Mouse (Mus musculus) limb, embryonic 11.5 days (tissue): ENCODE measurements around the gene Snx3. TPM values are rescaled to one million over a fixed set of nuclear protein-coding genes. Genes with fewer than 3 reads are reported as not detected.

ENCODE experiments used
- ATAC-seq: fragments of 200-750 bp; cut with Nextera tagmentation; 2 replicates; pipeline ENCODE4 v1.8.0; 2017; ENCODE audit warnings: low read depth; ENCODE audit not compliant: insufficient number of reproducible peaks, low FRiP score, low TSS enrichment
- DNase-seq: peaks from one replicate; pipeline ENCODE4 v3.0.0-alpha.2; 2015; ENCODE audit warnings: low spot score
- H3K27ac ChIP-seq: fragments of 300-500 bp; sonication (generic); replicated peaks from 2 replicates; pipeline ENCODE4 v1.5.1; 2014; ENCODE audit warnings: low read depth, mild to moderate bottlenecking, low read length
- H3K27me3 ChIP-seq: fragments of 300-500 bp; sonication (generic); 2 replicates; pipeline ENCODE4 v1.6.1; 2014; ENCODE audit warnings: mild to moderate bottlenecking, low read length, mixed read lengths; ENCODE audit not compliant: control insufficient read depth, insufficient read depth
- H3K36me3 ChIP-seq: fragments of 300-500 bp; sonication (generic); 2 replicates; pipeline ENCODE4 v1.6.1; 2014; ENCODE audit warnings: mild to moderate bottlenecking, low read length, moderate library complexity, mixed read lengths; ENCODE audit not compliant: control insufficient read depth, insufficient read depth
- H3K4me1 ChIP-seq: fragments of 300-500 bp; sonication (generic); 2 replicates; pipeline ENCODE4 v1.6.1; 2014; ENCODE audit warnings: low read length, mixed read lengths; ENCODE audit not compliant: control insufficient read depth, insufficient read depth
- H3K4me2 ChIP-seq: fragments of 300-500 bp; sonication (generic); 2 replicates; pipeline ENCODE4 v1.6.1; 2014; ENCODE audit warnings: low read depth, mild to moderate bottlenecking, moderate library complexity; ENCODE audit not compliant: severe bottlenecking
- H3K4me3 ChIP-seq: fragments of 300-500 bp; sonication (generic); 2 replicates; pipeline ENCODE4 v1.5.1; 2014; ENCODE audit warnings: low read depth, low read length
- H3K9ac ChIP-seq: fragments of 300-500 bp; sonication (generic); 2 replicates; pipeline ENCODE4 v1.6.1; 2014; ENCODE audit warnings: mild to moderate bottlenecking, low read length
- H3K9me3 ChIP-seq: fragments of 300-500 bp; sonication (generic); 2 replicates; pipeline ENCODE4 v1.6.1; 2016; ENCODE audit warnings: low read length; ENCODE audit not compliant: control insufficient read depth
- WGBS: fragments of 180-500 bp; shearing (Covaris S2); extraction: QIAGEN DNeasy Blood & Tissue Kit; methylation state at CpG from one replicate; pipeline ENCODE4 v1.1.7; 2014; 5-methylcytosine and 5-hydroxymethylcytosine counted together
- polyA plus RNA-seq: library from polyadenylated mRNA; unstranded; fragments of >200 nt; fragmentation: Nextera tagmentation; extraction: Ambion mirVana; gene quantifications from 2 replicates; pipeline ENCODE4 v1.2.1, GENCODE M21; 2014

Gene Snx3
- polyA plus RNA-seq, 1 experiment from 2014 or later = 248 TPM

DNA sequence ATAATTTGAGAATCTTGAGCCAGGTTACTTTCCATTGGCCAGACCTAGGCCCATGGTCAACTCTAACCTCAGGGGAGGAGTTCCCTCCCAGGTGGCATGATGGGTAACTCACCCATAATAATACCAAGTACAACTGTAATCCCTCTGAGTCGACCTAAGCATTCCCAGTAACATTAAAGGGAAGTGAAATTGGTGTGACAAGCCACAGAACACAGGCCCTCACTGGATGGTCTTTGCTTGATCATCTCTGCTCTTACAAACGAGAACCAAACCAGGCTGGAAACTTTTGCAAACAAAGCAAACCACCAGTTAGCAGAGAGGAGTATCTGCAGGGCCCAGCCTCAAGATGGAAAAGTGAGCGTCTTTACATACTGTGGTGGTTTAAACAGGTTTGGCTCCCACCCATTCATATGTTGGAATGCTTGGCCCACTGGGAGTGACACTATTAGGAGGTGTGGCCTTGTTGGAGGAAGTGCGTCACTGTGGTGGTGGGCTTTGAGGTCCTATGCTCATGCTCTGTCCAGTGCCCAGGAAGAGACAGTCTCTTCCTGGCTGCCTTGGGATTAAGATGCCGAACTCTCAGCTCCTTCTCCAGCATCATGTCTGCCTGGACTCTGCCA lies 57.9 kb downstream of the Snx3 start:
- H3K4me3 ChIP-seq = no peak overlapping the region
- no peaks in the 10 kb centered on the region for H3K4me1 ChIP-seq
- H3K9ac ChIP-seq = no peak overlapping the region
- no peaks in the 10 kb centered on the region for H3K27me3 ChIP-seq
- H3K4me2 ChIP-seq = no peak overlapping the region
- no peaks in the 10 kb centered on the region for H3K9me3 ChIP-seq
- 77% methylated on average over 5 of the region's 5 CpGs for WGBS
- ATAC-seq = no peak
- H3K36me3 ChIP-seq = no peaks in the 10 kb centered on the region
- no peak for DNase-seq
- H3K27ac ChIP-seq = no peak overlapping the region

DNA sequence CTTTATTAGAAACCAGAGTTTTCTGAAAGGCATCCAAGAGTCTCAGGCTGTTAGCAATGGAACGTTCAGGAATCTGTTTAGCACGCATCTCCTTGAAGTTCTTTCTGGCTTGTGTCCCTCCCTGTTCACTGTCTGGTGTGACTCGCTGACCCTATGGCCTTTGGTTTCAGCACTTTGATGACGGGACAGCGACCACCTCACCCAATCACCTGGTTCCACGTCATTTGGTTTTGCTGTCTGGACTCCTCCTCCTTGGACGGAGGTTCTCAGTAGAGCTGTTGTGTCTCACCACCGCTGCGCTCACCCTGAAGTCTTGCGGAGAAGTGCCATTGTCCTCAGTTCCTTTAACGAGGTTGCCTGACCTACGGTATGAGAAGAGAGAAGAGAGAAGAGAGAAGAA lies 60.4 kb downstream of the Snx3 start:
- no peak overlapping the region for H3K27ac ChIP-seq
- 1% methylated on average over 12 of the region's 12 CpGs for WGBS
- H3K4me3 ChIP-seq = no peak overlapping the region
- H3K36me3 ChIP-seq = no peaks in the 10 kb centered on the region
- no peak for ATAC-seq
- H3K9ac ChIP-seq = no peak overlapping the region
- no peaks in the 10 kb centered on the region for H3K4me1 ChIP-seq
- H3K9me3 ChIP-seq = no peaks in the 10 kb centered on the region
- no peak overlapping the region for H3K4me2 ChIP-seq
- peak; percentile 87 for DNase-seq
- H3K27me3 ChIP-seq = peaks cover 14% of the 10 kb centered on the region; the same call in 1 of the 2 replicates

DNA sequence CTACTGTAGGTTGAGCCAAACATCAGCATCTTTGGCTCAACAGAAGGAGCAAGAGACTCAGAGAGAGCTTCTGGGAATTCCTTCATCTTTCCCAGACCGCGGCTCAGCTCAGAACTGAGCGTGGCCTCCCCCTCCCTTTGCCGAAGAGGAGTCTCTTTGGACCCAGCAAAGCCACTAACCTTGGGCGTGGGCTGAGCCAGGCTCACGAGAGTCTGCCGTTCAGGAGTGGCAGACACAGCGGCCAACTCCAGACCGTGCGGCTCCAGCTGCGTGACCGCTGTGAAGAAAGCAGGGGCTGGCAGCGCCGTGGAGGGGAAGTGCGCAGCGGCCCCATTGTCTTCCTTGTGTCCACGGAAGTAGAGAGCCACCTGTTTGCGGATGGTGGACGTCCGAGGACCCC lies 70.7 kb downstream of the Snx3 start:
- no peaks in the 10 kb centered on the region for H3K36me3 ChIP-seq
- H3K4me2 ChIP-seq = no peak overlapping the region
- no peak overlapping the region for H3K27ac ChIP-seq
- ATAC-seq (no peak), DNase-seq (no peak)
- no peak overlapping the region for H3K4me3 ChIP-seq
- no peaks in the 10 kb centered on the region for H3K4me1 ChIP-seq
- H3K27me3 ChIP-seq = peaks cover 83% of the 10 kb centered on the region
- H3K9ac ChIP-seq = no peak overlapping the region
- 2% methylated on average over 20 of the region's 20 CpGs for WGBS
- no peaks in the 10 kb centered on the region for H3K9me3 ChIP-seq

DNA sequence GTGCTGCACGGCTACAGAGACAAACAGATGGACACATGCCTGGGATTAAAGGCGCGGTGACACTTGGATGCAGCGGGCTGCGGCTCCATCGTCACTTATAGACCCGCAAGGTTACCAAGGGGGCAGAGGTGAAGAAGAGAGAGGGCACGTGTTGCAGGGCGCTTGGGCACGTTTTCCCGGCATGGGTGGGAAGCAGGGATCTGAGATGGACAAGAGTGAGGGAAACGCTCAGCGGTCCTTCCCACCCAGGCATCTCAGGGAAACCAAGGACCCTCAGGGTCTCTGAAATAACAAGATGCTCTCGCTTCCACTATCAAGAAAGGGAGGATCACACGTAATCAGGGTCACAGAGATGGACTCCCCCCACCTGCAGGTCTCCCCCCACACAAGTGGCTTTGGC lies 71.1 kb downstream of the Snx3 start:
- Histone ChIP-seq H3K27ac (no peak overlapping the region), H3K4me2 (no peak overlapping the region), H3K4me1 (no peaks in the 10 kb centered on the region), H3K9ac (no peak overlapping the region), H3K27me3 (peaks cover 85% of the 10 kb centered on the region), H3K36me3 (no peaks in the 10 kb centered on the region), H3K9me3 (no peaks in the 10 kb centered on the region), H3K4me3 (no peak overlapping the region)
- WGBS = 2% methylated on average over 15 of the region's 15 CpGs
- DNase-seq (no peak), ATAC-seq (no peak)

DNA sequence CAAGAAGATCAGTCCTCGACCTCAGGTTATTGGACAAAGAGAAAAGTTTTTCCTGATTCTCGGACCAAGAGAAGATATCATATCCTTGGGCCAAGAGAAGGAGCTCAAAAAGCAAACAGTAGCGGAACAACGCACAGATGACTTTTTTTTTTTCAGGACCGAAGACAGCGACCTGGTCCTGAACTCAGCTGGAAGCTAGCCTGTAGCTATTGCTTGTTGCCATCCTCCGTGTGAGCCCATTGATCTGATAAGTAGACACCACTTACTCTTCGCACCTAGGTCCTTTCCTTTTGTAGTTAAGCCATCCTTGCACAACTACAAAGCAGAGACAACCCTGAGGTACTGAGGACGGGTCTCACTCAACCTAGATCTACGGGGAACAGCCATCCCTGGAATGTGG lies 72.8 kb downstream of the Snx3 start:
- H3K9ac ChIP-seq = no peak overlapping the region
- no peaks in the 10 kb centered on the region for H3K36me3 ChIP-seq
- no peaks in the 10 kb centered on the region for H3K9me3 ChIP-seq
- peak; percentile 55 for DNase-seq
- WGBS = 2% methylated on average over 10 of the region's 10 CpGs
- H3K27me3 ChIP-seq = peaks cover 93% of the 10 kb centered on the region
- H3K4me3 ChIP-seq = no peak overlapping the region
- H3K27ac ChIP-seq = no peak overlapping the region
- peaks cover under 1% of the 10 kb centered on the region; the same call in 1 of the 2 replicates for H3K4me1 ChIP-seq
- no peak overlapping the region for H3K4me2 ChIP-seq
- no peak for ATAC-seq

DNA sequence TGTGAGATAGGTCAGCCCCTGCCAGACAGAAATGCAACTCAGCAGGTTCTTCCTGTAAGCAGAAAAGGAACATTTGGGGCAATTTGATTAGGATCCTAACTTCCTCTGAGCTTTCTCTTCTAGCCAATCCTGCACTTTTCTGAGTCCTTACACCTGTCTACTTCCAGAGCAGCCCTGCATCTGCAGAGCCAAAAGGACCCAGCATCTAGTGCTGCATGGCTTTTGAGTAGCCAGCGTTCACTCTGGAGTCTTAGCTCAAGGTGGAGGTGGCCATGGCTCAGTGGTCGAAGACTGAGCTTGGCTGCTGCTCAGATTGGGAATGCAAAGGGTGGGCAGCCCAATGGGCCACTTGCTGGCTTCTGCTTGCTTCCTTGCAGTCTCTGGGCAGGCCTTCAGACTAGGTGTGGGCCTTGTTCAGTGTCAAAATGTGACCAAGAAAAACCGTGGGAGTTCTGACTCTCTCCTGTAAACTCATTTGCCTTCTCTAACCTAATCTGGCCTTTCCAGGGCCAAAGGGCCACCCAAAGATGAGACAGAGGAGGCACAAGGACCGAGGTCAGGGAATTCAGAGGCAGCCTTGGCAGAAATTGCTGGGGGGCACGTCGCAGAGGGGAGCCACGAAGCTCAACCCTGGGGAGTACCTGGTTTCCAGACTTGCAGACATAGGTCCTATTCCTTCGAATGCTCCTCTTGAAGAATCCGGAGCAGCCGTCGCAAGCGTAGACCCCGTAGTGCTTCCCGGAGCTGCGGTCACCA lies 75.9 kb downstream of the Snx3 start:
- Histone ChIP-seq H3K36me3 (no peaks in the 10 kb centered on the region), H3K27me3 (peaks cover 91% of the 10 kb centered on the region), H3K4me3 (no peak overlapping the region), H3K4me1 (peaks cover 15% of the 10 kb centered on the region), H3K4me2 (no peak overlapping the region), H3K9me3 (no peaks in the 10 kb centered on the region), H3K27ac (no peak overlapping the region), H3K9ac (no peak overlapping the region)
- ATAC-seq = no peak
- DNase-seq = peak; percentile 24
- 4% methylated on average over 15 of the region's 15 CpGs for WGBS

DNA sequence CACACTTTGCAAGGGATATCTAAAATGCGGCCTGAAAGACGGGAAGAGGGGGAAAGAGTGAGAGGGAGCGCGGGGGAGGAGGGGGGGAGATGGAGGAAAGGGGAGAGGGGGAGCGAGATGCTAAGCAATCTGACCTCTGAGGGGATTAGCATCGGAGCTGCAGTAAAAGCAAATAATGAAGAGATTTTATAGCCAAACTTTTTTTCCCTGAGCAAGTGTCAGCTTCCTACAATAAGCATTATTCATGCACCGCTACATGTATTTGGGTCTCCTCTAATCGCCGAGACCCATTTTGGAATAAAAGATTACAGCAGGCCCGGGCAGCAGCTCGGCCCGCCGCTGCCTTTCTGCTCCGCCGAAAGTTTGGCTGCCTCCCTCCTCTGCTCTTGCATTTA lies 76.4 kb downstream of the Snx3 start:
- H3K36me3 ChIP-seq = no peaks in the 10 kb centered on the region
- no peak overlapping the region for H3K27ac ChIP-seq
- no peaks in the 10 kb centered on the region for H3K9me3 ChIP-seq
- no peak for ATAC-seq
- peaks cover 17% of the 10 kb centered on the region for H3K4me1 ChIP-seq
- DNase-seq = peak; percentile 50
- H3K4me2 ChIP-seq = no peak overlapping the region
- H3K4me3 ChIP-seq = no peak overlapping the region
- H3K27me3 ChIP-seq = peaks cover 91% of the 10 kb centered on the region
- under 1% methylated on average over 15 of the region's 15 CpGs for WGBS
- no peak overlapping the region for H3K9ac ChIP-seq

DNA sequence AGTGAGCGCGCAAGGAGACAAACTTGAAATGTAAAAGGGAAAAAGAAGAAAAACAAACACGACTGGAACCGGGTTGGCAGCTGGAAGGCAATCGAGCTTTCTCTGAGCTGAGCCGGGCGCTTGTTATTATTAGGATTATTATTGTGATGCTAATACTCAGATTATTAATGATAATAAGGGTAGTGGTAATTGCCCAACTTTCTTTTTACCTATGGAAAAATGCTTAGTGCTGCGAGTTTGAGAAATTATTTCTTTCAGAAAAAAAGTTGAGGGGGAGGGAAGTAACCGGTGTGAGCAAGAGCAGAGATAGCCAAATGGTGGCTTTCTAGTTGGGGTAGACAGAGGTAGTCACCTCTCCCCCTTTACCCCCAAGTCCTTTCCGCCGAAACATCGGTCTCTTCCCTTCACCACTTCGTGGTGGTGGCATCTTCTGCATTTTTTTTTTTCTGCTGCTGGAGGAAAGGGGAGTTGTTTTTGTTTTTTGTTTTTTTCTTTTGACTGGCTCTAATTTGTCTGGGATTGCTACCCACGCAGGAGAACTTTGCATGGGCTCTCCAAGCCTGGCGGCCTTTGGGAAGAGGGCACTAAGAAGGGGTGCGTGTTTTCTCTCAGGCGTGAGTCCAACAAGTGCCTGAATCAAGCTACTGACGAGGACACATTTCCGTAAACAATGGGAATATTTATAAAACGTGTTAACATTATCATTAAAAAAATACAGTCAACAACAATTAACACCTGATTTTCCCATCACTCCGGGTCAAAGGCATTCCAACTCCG lies 77.1 kb downstream of the Snx3 start:
- no peak overlapping the region for H3K4me2 ChIP-seq
- ATAC-seq = no peak
- H3K27me3 ChIP-seq = peaks cover 91% of the 10 kb centered on the region
- H3K4me1 ChIP-seq = peaks cover 17% of the 10 kb centered on the region
- WGBS = 1% methylated on average over 22 of the region's 22 CpGs
- H3K9ac ChIP-seq = no peak overlapping the region
- no peaks in the 10 kb centered on the region for H3K9me3 ChIP-seq
- H3K4me3 ChIP-seq = no peak overlapping the region
- peak; percentile 41 for DNase-seq
- no peaks in the 10 kb centered on the region for H3K36me3 ChIP-seq
- H3K27ac ChIP-seq = no peak overlapping the region
